Mouse (Mus musculus) heart, adult 2 months (tissue): ENCODE data around the gene Zfp512. TPM values are rescaled to one million over a fixed set of nuclear protein-coding genes. Genes with fewer than 3 reads are reported as not detected.
"Not testable (repeated sequence)": the region's sequence is repeated elsewhere in the genome, so short reads cannot be mapped to it uniquely, and the experiment has no call there.

Experiments used
- DNase-seq, 2 experiments: peaks; one replicate each; pipeline ENCODE4 v3.0.0; 2021
- H3K27ac ChIP-seq: fragments of 200-600 bp; 2 replicates; pipeline ENCODE4 v1.8.1; 2022
- H3K27me3 ChIP-seq: fragments of 200-500 bp; 2 replicates; pipeline ENCODE4 v1.6.1; 2012; ENCODE audit warnings: mild to moderate bottlenecking, low read length, inconsistent platforms, mixed read lengths; ENCODE audit not compliant: control insufficient read depth, insufficient read depth
- H3K36me3 ChIP-seq: fragments of 200-500 bp; 2 replicates; pipeline ENCODE4 v1.6.1; 2012; ENCODE audit warnings: low read length, inconsistent platforms; ENCODE audit not compliant: control insufficient read depth, insufficient read depth
- H3K4me1 ChIP-seq: fragments of 200-500 bp; 2 replicates; pipeline ENCODE4 v1.6.1; 2011; ENCODE audit warnings: low read length; ENCODE audit not compliant: control insufficient read depth, insufficient read depth
- H3K4me3 ChIP-seq: fragments of 200-600 bp; 2 replicates; pipeline ENCODE4 v1.8.1; 2022
- H3K79me2 ChIP-seq: fragments of 200-500 bp; replicated peaks from 2 replicates; pipeline ENCODE4 v1.6.1; 2012; ENCODE audit warnings: mild to moderate bottlenecking, inconsistent platforms, low read length, moderate library complexity, mixed read lengths; ENCODE audit not compliant: control insufficient read depth, insufficient read depth
- H3K9ac ChIP-seq: fragments of 200-500 bp; 2 replicates; pipeline ENCODE4 v1.6.1; 2012; ENCODE audit warnings: low read depth, mild to moderate bottlenecking, control low read depth, inconsistent platforms, low read length, mixed read lengths
- CTCF ChIP-seq: fragments of 200-600 bp; IDR thresholded peaks from 2 replicates; pipeline ENCODE4 v1.8.1; 2022; ENCODE audit warnings: antibody characterized with exemption, mild to moderate bottlenecking, moderate library complexity
- EP300 ChIP-seq: fragments of 200-500 bp; IDR thresholded peaks from 2 replicates; pipeline ENCODE4 v1.6.1; 2011; ENCODE audit warnings: low read depth, low read length, control low read depth; ENCODE audit not compliant: insufficient read depth
- POLR2A ChIP-seq: fragments of 200-500 bp; IDR thresholded peaks from 2 replicates; pipeline ENCODE4 v1.6.1; 2011; ENCODE audit warnings: mild to moderate bottlenecking, low read depth, low read length, control low read depth; ENCODE audit not compliant: insufficient read depth
- WGBS: fragments of 180-500 bp; shearing (Covaris S2); methylation state at CpG from one replicate; pipeline ENCODE4 v1.1.7; 2018; 5-methylcytosine and 5-hydroxymethylcytosine counted together
- intact Hi-C: fragments of 180-260 bp; cut with DNase I; formaldehyde crosslinking; loops from one replicate; pipeline ENCODE4 v1.15.1; 2025
- long read RNA-seq: library from polyadenylated mRNA; stranded (forward); transcript quantifications from one replicate; pipeline ENCODE4 v2.0.0, GENCODE M21; 2021
- polyA plus RNA-seq: library from polyadenylated mRNA; depleted of rRNA; stranded (reverse); fragments of >200 nt; gene quantifications from 2 replicates; pipeline ENCODE4 v1.2.3, GENCODE M21; 2012; rRNA removed
- total RNA-seq, 2 experiments: library from RNA; stranded (reverse); gene quantifications; 2 replicates each; pipeline ENCODE4 v1.2.3; 2021

The Zfp512 gene
- 10 to 100 TPM; 23.7 to 25.1 TPM for total RNA-seq
- 12.7 and 17.9 TPM in 2 replicates for polyA plus RNA-seq
- long read RNA-seq, transcript Zfp512-201 (14 exons, 3,299 nt), result major isoform, 21 of 49 reads
- long read RNA-seq, partial matches to known transcripts, result 5 of 49 reads
- long read RNA-seq, other reads (novel, unspliced or antisense), result 22 of 49 reads

DNA sequence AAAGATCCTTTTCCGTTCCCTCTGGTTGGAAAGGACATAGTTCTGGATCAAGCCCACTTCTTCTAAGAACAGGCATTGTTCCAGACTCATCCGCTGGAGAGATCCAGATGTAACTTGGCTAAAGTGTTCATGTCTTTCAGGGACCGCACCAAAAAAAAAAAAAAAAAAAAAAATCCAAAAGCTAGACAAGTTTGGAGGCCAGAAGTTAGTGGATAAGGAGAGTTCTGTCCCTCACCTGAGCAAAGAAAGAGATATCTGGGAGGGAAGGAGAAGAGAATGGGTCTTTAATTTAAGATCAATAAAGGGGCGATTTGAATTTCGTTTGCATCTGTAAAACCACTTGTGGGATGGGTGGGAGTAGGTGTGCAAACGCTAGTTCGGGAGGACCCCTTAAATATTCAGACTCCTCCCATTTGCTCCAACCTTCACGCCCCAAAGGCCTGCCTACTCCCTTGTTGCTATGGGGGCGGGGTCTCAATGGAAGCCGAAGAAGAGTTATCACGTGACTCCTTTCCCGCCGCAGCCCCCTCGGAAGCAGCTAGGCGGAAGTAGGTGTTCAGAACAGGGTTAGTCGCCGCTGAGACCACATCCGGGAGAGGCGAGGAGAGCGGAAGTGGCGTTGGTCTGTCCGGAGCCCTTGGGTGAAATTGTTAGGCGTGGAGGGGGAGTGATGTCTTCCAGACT is at the start of gene Zfp512:
Gene Zfp512, plus strand, starts transcription at position 554 of the 684 bp plus-strand sequence.
- intact Hi-C loops, result loop anchor here (1.0 to 10.0 kb wide), 3 partner anchors 43 to 247 kb away; partner anchors contain the start of genes Gpn1, Slc4a1ap and Zfp513
- H3K4me3 ChIP-seq, result peak within 1 kb of the TSS; percentile 70
- peak; percentile 76; the same call in 1 of the 2 replicates for TF ChIP-seq EP300
- TF ChIP-seq CTCF, result peak; percentile 14; the same call in 1 of the 2 replicates
- peak; percentile 83 for TF ChIP-seq POLR2A
- peaks cover 6% of the 10 kb centered on the region for H3K4me1 ChIP-seq
- peaks cover 9% of the 10 kb centered on the region for H3K36me3 ChIP-seq
- peak; percentile 90 to 96 for DNase-seq
- peak within 1 kb of the TSS; percentile 78 for H3K27ac ChIP-seq
- WGBS, result 3% methylated on average over 23 of the region's 23 CpGs
- H3K9ac ChIP-seq, result peak within 1 kb of the TSS; percentile 36
- no peaks in the 10 kb centered on the region; the same call in 1 of the 2 replicates for H3K79me2 ChIP-seq
- H3K27me3 ChIP-seq, result no peaks in the 10 kb centered on the region

DNA sequence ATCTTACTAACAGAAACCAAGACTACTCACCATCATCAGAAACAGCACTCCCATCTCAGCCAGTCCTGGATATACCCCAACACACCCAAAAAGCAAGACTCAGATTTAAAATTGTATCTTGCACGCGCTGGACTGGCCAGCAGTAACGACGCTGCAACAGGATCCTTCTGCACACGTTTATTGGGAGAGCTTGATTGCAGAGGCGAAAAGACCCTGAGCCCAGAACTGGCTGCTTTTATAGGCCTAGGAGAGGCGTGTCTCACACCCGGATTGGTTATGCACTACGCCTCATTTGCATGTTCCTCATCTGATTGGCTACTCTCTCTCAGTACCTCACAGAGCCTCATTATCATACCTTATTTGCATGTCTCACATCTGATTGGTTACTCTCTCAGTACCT is 17.5 kb upstream of the Zfp512 start:
- H3K27ac ChIP-seq, intact Hi-C loops, H3K9ac ChIP-seq, H3K36me3 ChIP-seq, DNase-seq, H3K4me3 ChIP-seq, H3K79me2 ChIP-seq, H3K4me1 ChIP-seq, H3K27me3 ChIP-seq: not testable (repeated sequence)
- 91% methylated on average over 9 of the region's 9 CpGs for WGBS

DNA sequence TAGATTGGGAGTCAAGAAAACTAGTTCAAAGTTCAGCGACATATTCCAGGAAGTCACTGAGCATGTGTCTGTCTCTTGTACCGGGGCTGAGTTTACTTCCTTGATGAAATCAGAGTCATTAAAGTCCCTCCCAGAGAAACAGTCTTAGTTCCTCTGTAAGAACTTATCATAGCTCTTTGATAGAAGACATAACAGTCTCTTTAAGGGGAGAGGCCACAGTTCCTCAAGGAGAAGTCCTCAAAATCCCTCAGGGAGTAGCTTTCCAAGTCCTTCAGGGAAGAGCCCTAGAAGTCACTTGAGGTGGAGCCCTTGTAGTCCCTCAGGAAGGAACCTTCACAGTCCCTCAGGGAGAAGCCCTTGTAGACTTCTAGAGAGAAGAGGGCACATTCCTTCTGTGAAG is 895 bp upstream of the Zfp512 start:
- no peaks in the 10 kb centered on the region; the same call in 1 of the 2 replicates for H3K79me2 ChIP-seq
- no peak overlapping the region for H3K4me3 ChIP-seq
- intact Hi-C loops, result loop anchor here (10.0 kb wide), 1 partner anchor 247 kb away; the partner anchor contains the start of gene Zfp513
- H3K9ac ChIP-seq, result no peak overlapping the region
- H3K27me3 ChIP-seq, result no peaks in the 10 kb centered on the region
- peak in 1 of 2 experiments; percentile 24 for DNase-seq
- TF ChIP-seq CTCF (no peak), EP300 (no peak), POLR2A (no peak)
- H3K4me1 ChIP-seq, result peaks cover 6% of the 10 kb centered on the region
- peaks cover 9% of the 10 kb centered on the region for H3K36me3 ChIP-seq
- peak overlapping the region; percentile 78 for H3K27ac ChIP-seq
- WGBS, result 39% methylated on average over 2 of the region's 2 CpGs

DNA sequence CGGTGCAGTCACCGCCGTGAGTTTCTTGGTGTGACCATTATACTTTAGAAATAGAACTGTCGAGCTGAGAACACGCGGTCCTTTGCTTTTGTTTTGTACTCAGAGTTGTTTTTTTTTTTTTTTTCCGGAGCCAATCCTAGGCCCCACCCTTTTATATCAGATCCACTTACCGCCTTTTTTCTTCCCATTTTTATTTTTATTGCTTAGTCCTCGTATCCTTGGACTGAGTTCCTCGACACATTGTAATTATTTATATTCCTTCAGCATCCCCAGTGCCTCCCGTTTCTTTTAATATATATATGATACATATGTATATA is 289 bp downstream of the Zfp512 start:
- Histone ChIP-seq H3K9ac (peak overlapping the region; percentile 18; the same call in 1 of the 2 replicates), H3K4me3 (peak overlapping the region; percentile 70), H3K79me2 (no peaks in the 10 kb centered on the region; the same call in 1 of the 2 replicates), H3K27ac (peak overlapping the region; percentile 78), H3K4me1 (peaks cover 6% of the 10 kb centered on the region), H3K27me3 (no peaks in the 10 kb centered on the region), H3K36me3 (peaks cover 9% of the 10 kb centered on the region)
- intact Hi-C loops, result loop anchor here (1.0 to 10.0 kb wide), 3 partner anchors 42 to 248 kb away; partner anchors contain the start of genes Gpn1, Slc4a1ap and Zfp513
- DNase-seq, result no peak
- under 1% methylated on average over 11 of the region's 11 CpGs for WGBS
- TF ChIP-seq CTCF, result no peak
- TF ChIP-seq POLR2A, result no peak
- no peak for TF ChIP-seq EP300

DNA sequence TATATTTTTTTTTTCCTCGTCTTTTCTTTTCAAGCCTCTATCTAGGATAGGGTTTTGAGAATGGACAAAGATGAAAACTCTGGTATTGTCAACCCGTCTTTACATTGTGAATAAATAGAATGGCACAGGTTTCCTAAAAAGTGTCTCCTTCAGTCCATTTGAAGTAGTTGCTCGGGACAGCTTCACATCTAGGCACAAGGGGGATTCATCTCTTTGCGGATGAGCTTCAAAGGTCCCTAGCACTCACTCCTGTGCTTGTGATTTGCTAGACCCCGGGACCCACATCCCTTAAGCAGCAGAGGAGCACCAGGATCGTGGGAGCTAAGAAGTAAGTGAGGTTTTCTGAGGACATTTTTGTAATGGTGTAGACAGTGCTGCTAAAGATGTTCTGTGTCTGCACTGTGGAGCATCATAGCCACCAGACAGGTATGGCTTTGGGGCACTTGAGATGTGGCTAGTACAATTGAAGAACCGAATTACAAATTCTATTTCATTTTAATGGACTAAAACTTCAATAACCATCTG is 717 bp downstream of the Zfp512 start:
- intact Hi-C loops, result loop anchor here (1.0 to 10.0 kb wide), 3 partner anchors 42 to 248 kb away; partner anchors contain the start of genes Gpn1, Slc4a1ap and Zfp513
- no peaks in the 10 kb centered on the region; the same call in 1 of the 2 replicates for H3K79me2 ChIP-seq
- H3K4me3 ChIP-seq, result peak overlapping the region; percentile 70
- H3K27me3 ChIP-seq, result no peaks in the 10 kb centered on the region
- H3K4me1 ChIP-seq, result peaks cover 6% of the 10 kb centered on the region
- no peak for DNase-seq
- no peak for TF ChIP-seq EP300
- TF ChIP-seq CTCF, result no peak
- no peak for TF ChIP-seq POLR2A
- peaks cover 9% of the 10 kb centered on the region for H3K36me3 ChIP-seq
- peak overlapping the region; percentile 36 for H3K9ac ChIP-seq
- 6% methylated on average over 7 of the region's 7 CpGs for WGBS
- H3K27ac ChIP-seq, result peak overlapping the region; percentile 78

DNA sequence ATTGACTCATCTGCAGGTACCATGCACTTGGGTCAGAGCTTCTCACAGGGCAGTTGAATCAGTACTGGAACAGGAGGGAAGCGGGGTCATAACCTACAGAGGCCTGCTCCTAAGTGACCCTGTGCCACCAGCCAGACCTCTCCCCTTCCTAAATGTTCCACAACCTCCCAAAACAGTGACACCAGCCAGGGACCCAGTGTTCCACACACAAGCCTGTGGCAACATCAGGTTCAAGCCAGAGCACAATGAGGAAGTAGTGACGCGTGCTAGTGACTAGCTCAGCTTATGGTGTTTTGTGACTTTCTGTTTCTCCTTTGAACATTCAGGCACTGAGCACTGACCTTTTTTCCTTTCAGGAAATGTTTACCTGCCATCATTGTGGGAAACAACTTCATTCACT is 15.6 kb downstream of the Zfp512 start:
- no peaks in the 10 kb centered on the region for H3K79me2 ChIP-seq
- no peaks in the 10 kb centered on the region; the same call in 1 of the 2 replicates for H3K36me3 ChIP-seq
- H3K4me1 ChIP-seq, result no peaks in the 10 kb centered on the region; the same call in 1 of the 2 replicates
- TF ChIP-seq CTCF (no peak), EP300 (no peak), POLR2A (no peak)
- no peaks in the 10 kb centered on the region for H3K27me3 ChIP-seq
- no peak overlapping the region for H3K4me3 ChIP-seq
- peak in 1 of 2 experiments; percentile 18 for DNase-seq
- 71% methylated on average over 3 of the region's 3 CpGs for WGBS
- intact Hi-C loops, result no loop called here
- no peak overlapping the region for H3K9ac ChIP-seq
- no peak overlapping the region for H3K27ac ChIP-seq
